Mouse (Mus musculus) stomach, postnatal 0 days (tissue): ENCODE data around the gene Spred3.

Source experiments
- CTCF ChIP-seq: IDR thresholded peaks from 2 replicates; pipeline ENCODE4 v1.5.1; 2016; ENCODE audit warnings: antibody characterized with exemption, low read depth, mild to moderate bottlenecking, moderate library complexity
- EP300 ChIP-seq: optimal IDR thresholded peaks from 2 replicates; pipeline ENCODE3; 2016; ENCODE audit warnings: antibody characterized with exemption

DNA sequence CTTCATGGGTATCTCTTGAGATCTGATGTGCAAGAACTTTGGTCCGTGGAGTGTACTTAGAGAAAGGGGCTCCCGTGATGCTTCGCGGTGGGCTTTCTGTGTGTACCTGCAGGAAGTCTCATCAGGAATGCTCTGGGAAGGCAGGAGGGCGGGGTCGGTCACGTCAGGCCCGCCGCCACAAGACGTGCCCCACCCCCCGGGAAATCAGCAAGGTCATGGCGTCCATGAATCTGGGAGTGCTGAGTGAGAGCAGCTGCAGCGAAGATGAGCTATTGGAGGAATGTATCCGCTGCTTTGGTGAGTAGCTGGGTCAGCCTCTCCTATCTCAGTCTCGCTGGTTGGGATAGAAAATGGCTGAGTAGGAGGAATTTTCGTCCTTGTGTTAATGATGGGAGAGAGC is 32.8 kb downstream of the Spred3 start:
- TF ChIP-seq CTCF (no peak), EP300 (no peak)
